Mouse (Mus musculus): Measurements from ENCODE around the gene Hbp1. TPM values are rescaled to one million over a fixed set of nuclear protein-coding genes. Genes with fewer than 3 reads are reported as not detected.
A peak's percentile ranks its signal among the peaks of the same experiment; 100 is the strongest.

Hbp1 gene
- 10 to 100 TPM; 50.4 to 53.3 TPM for total RNA-seq (2021)
- long read RNA-seq, experiment 1, transcript Hbp1-202 (11 exons, 3,142 nt): major isoform, 15 of 29 reads
- long read RNA-seq, experiment 1, partial matches to known transcripts: 3 of 29 reads
- long read RNA-seq, experiment 1, other reads (novel, unspliced or antisense): 11 of 29 reads
- long read RNA-seq, experiment 2, transcript Hbp1-202 (11 exons, 3,142 nt): major isoform, 56 of 71 reads
- long read RNA-seq, experiment 2, partial matches to known transcripts: 5 of 71 reads
- long read RNA-seq, experiment 2, other reads (novel, unspliced or antisense): 8 of 71 reads

DNA sequence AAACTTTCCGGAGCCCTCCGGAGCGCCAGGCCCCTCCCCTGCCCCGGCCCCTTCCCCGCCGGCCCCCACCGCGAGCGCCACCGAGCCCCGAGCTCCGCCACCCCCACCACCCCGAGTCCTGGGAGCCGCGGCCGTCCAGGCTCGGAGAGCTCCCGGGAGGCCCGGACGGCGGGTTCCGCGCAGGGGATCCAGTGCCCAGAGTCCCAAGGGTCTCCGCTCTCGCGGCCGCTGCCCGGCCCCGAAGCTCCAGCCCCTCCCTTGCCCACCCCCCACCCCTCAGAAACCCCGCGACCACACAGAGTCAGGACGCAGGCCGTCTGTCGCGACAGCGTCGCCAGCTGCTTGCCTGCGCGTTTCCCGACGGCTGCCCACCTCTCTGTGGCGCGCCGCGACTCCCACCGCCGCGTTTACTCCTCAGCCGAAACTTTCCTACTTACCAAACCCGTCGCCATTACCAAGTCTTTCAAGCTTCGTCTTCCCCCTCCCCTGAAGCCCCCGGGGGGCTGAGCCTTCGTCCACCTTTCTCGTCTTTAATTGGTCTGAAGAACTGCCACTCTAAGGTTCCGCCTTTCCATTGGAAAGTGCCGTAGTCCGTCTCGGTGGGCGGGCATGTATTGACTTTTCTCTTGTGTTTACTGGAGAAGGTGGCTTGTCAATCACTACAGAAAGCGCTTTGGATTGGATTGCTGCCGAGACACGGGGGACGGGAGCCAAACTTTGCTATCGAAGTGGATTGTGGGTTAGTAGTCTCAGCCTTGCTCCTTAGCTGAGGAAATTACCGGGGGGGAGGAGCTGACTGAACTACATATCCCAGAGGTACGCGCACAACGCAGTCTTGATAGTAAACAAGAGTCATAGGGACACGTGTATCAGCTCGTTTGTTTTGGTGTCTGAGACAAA, at the start of gene Hbp1:
Hbp1 (minus strand) TSS at position 777 of the 900 bp plus-strand sequence.
- peak; percentile 100 for DNase-seq

DNA sequence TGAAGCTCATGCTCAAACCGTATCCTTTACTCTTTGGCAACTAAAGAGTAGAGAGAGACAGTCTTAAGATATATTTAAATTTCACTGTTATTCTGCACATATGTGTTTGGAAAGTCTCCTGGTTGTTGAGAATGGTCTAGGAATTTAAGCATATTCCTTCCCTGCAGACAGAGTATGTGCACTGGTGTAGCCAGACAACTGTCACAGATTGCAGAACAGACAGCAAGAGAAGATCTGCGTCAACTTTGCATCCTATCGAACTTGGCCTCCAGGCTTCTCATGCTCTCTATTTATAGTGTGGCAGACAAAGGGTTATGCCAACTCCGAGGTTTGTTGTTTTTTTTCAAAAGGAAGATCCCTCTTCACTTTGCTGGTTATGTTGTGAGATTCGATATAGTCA, 48.4 kb upstream of the Hbp1 start:
- DNase-seq: no peak

- no peak for DNase-seq
Observed at GRCm38 (mm10) chr12:31997328-31997878, 47.1 kb upstream of the Hbp1 start.

GRCm38 (mm10) chr12:31996877-31997276, 46.5 kb upstream of the Hbp1 start:
- DNase-seq: no peak

- no peak for DNase-seq
Observed at GRCm38 (mm10) chr12:31990575-31990974, 40.2 kb upstream of the Hbp1 start.

GRCm38 (mm10) chr12:31989726-31990125, 39.4 kb upstream of the Hbp1 start:
- no peak for DNase-seq

DNA sequence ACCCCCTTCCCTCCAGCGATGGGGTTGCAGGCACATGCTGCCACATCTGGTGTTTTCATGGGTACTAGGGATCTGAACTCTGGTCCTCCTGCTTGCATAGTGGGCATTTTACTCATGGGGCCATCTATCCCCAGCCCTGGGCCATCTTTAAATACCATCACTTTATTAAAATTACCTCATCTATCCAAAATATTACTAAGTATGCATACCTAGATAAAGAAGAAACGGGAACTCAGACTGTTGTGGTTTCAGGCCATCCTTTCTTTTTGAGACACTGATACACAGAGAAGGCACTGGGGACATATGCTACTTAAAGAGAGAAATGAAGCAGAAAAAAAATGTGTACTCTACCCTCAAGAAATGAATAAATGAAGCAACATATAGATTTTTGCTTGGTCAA, 36.1 kb upstream of the Hbp1 start:
- DNase-seq: no peak

- no peak for DNase-seq
Observed at GRCm38 (mm10) chr12:31985738-31986137, 35.4 kb upstream of the Hbp1 start.

- no peak for DNase-seq
Observed at GRCm38 (mm10) chr12:31984664-31985063, 34.3 kb upstream of the Hbp1 start.

- DNase-seq: no peak
Observed at GRCm38 (mm10) chr12:31984206-31984605, 33.9 kb upstream of the Hbp1 start.

DNA sequence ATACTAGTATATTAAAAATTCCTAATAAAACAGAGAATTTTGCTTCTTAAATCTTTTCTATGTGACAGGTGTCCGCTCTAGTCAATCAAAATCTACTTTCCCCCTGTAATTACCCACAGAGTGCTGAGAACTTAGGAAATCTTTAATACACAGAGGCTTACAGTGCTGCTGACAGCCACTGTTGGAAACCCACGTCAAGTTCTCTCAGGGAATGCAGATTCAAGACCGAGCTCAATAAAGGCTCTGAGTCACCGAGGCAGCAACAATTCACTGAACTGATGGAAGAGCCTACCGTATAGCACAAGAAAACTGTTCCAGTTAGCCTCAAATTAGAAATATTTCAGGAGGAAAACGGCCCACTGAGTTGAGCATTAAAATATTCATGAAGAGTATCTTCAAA, 33.4 kb upstream of the Hbp1 start:
- no peak for DNase-seq

GRCm38 (mm10) chr12:31983238-31983637, 32.9 kb upstream of the Hbp1 start:
- no peak for DNase-seq

GRCm38 (mm10) chr12:31977613-31978195, 27.4 kb upstream of the Hbp1 start:
- DNase-seq: no peak

GRCm38 (mm10) chr12:31976544-31976943, 26.2 kb upstream of the Hbp1 start:
- no peak for DNase-seq

DNA sequence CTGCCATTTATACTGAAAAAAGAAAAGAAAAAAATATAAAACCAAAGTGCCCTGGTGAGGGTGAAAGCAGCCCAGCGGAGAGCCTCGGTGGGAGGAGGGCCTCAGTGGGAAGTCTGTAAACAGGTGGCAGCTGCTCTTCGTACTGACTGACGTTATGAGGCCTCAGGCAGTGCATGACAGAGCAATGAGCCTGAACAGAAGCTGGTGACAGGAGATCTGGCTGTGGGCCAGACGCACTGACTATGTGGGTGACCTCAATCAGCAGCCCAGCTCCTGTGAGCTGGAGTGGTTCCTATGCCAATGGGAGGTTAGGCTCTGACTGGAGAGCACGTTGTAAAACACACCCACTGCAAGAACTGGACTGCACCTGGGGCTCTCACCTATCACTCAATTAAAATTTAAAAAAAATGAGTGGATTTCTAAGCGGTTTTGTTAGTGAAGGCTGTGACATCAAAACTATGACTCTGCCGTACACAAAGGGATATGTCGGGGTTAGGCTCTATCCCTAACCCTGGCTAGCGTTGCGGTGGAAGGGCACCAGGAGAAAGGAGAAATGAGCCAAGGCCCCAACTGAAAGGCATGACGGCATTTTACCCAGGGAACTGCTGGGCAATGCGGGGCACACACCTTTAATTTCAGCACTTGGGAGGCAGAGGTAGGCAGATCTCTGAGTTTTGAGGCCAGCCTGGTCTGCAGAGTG, 23.3 kb upstream of the Hbp1 start:
- peak; percentile 60 for DNase-seq

DNA sequence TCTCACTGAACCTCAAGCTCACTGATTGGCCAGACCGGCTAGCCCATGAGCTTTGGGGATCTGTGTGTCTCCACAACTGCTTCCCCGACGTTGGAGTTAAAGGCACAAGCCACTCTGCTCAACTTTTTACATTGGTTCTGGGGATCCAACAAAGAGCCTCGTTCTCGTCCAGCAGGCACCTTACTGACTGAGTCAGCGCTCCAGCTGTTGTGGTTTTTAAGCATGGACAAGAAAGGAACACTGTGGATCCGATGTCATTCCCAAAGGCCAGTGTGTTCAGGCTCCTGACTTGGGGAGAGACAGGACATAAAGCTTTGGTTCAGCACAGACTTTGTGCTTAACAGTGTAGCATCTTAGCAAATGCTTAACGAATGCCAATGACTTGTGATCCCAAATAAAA, 21.2 kb upstream of the Hbp1 start:
- no peak for DNase-seq

GRCm38 (mm10) chr12:31969111-31969510, 18.8 kb upstream of the Hbp1 start:
- DNase-seq: no peak

GRCm38 (mm10) chr12:31967536-31967935, 17.2 kb upstream of the Hbp1 start:
- DNase-seq: no peak

- DNase-seq: no peak
Observed at GRCm38 (mm10) chr12:31966405-31966804, 16.1 kb upstream of the Hbp1 start.

DNA sequence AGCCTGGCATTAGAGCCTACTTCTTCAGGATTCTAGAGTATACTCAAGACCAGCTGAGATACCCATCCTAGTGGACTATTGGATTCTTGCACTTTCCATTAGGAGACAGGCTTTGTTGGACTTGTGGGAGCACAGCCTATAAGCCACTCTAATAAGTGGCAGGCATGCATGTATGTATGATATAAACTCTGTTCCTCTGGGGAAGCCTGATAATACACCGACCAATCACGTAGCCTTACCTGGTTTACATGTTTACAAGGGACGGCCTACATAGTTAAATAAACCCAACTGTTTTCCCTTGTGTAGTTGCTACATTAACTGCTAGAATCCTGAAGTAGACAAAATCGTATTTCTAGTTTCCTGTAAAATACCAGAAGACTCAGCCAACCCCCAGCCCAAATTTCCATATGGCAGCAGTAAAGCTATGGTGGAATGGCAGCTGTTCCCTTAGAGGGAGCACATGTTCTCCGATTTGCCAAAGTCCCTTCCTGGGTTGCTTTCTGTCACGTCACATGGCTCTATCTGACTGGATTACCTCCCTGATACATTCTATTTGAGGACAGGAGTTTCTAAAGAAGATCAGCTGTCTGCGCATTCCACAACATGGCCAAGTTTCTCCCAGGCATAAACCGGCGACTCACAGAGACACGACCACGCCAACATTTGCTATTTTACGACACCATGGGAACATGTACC, 15.3 kb upstream of the Hbp1 start:
- DNase-seq: no peak

- DNase-seq: no peak
Observed at GRCm38 (mm10) chr12:31964074-31964473, 13.7 kb upstream of the Hbp1 start.

DNA sequence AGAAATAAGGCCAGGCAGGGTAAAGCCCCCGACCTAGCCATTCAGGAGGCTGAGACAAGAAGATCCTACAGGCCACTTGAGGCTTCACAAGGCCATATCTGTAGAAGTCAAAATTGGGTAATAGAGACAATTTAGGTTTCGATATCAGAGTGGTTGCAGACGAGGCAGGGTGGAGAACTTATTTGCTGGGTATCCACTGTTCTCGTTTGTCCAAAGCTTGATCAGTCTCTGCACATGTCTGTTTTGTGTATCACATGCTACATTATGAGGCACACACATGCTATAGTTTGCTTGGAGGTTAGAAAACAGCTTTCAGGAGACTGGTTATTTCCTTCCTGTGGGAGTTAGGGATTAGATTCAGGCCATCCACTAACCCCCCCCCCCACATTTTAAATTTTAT, 5.5 kb upstream of the Hbp1 start:
- no peak for DNase-seq

Data from gastrocnemius, postnatal 25 days (tissue).